Mouse (Mus musculus): Measurements from ENCODE around the gene Phlda3. TPM values are rescaled to one million over a fixed set of nuclear protein-coding genes. Genes with fewer than 3 reads are reported as not detected.

Gene Phlda3
- polyA plus RNA-seq, 1 experiment = 147 TPM

- H3K4me3 ChIP-seq (ENCODE audit: insufficient read depth, low read length) = peak overlapping the region; percentile 74
- TF ChIP-seq CTCF (IDR thresholded peaks at IDR 0.05; ENCODE audit: borderline replicate concordance, insufficient read depth, low read length) (no peak), POLR2A (IDR thresholded peaks at IDR 0.05; ENCODE audit: low read depth, low read length) (peak; percentile 46)
- peaks cover 23% of the 10 kb centered on the region for H3K4me1 ChIP-seq (ENCODE audit: control insufficient read depth, insufficient read depth, low read length)
- H3K27ac ChIP-seq (ENCODE audit: insufficient read depth, low read length) = peak overlapping the region; percentile 94
Observed at GRCm38 (mm10) chr1:135729821-135730220, 36.1 kb upstream of the Phlda3 start.

DNA sequence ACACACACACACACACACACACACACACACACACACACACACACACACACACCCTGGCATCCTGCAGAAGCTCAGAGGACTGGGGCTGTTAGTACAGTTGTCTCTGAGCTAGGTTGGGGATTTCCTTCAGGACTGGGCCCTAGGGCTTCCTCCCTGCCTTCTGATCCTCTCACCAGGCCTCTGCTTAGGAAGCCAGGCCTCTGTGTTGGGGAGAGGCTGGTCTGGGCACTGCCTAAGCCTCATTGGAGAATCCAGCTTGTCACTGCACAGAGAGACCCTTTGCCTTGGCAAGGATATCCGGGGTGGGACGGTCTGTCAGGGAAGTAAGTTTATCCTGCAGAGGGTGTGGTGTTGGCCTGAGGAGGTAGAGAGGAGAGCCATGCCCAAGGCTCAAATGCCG, 35.6 kb upstream of the Phlda3 start:
- Histone ChIP-seq H3K4me1 (ENCODE audit: control insufficient read depth, insufficient read depth, low read length) (peaks cover 27% of the 10 kb centered on the region), H3K4me3 (ENCODE audit: insufficient read depth, low read length) (peak overlapping the region; percentile 74), H3K27ac (ENCODE audit: insufficient read depth, low read length) (peak overlapping the region; percentile 94)
- TF ChIP-seq POLR2A (IDR thresholded peaks at IDR 0.05; ENCODE audit: low read depth, low read length) = no peak
- TF ChIP-seq CTCF (IDR thresholded peaks at IDR 0.05; ENCODE audit: borderline replicate concordance, insufficient read depth, low read length) = no peak

- peaks cover 31% of the 10 kb centered on the region for H3K4me1 ChIP-seq (ENCODE audit: control insufficient read depth, insufficient read depth, low read length)
- no peak for TF ChIP-seq CTCF (IDR thresholded peaks at IDR 0.05; ENCODE audit: borderline replicate concordance, insufficient read depth, low read length)
- peak; percentile 39; the same call in 1 of the 2 replicates for TF ChIP-seq POLR2A (IDR thresholded peaks at IDR 0.05; ENCODE audit: low read depth, low read length)
- H3K27ac ChIP-seq (ENCODE audit: insufficient read depth, low read length) = peak overlapping the region; percentile 94
- peak overlapping the region; percentile 74 for H3K4me3 ChIP-seq (ENCODE audit: insufficient read depth, low read length)
Observed at GRCm38 (mm10) chr1:135731393-135731792, 34.5 kb upstream of the Phlda3 start.

DNA sequence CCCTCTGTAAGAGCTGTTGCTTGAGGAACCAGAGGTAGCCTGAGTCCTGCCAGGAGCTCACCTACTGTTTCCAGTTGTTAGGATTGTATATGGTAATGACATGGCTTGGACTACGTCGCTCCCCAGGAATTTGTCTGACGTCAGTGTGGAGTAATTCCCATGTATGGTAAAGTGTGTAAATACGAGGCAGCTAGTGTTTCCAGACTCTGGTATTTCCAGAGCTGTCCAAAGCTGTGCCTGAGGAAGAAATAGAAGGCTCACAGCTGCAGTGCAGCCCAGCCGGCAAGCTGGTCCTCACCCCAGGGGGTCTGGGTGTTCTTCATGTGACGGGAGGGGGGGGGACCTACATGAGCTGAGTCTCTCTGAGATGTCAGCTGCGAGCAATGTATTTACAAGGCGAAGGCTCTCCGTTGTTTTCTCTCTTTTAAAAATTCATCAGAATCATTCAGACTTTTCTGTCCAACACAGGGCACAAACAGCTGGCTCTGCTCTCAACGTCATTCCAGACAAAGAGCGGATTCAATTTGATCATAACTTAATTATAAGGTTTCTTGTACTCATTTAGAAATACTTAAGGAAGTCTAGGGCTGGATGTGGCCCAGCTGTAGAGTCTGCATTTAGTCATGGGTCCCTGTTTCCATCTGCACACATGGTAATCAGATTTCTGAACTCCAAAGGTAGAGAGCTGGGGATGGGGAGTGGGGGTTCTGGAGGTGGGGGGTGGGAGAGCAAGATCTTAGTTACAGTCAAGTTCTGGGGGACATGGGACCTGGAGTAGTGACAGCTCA, 33.8 kb upstream of the Phlda3 start:
- H3K27ac ChIP-seq (ENCODE audit: insufficient read depth, low read length) = peak overlapping the region; percentile 94
- peaks cover 31% of the 10 kb centered on the region for H3K4me1 ChIP-seq (ENCODE audit: control insufficient read depth, insufficient read depth, low read length)
- TF ChIP-seq POLR2A (IDR thresholded peaks at IDR 0.05; ENCODE audit: low read depth, low read length) = peak; percentile 54; the same call in 1 of the 2 replicates
- TF ChIP-seq CTCF (IDR thresholded peaks at IDR 0.05; ENCODE audit: borderline replicate concordance, insufficient read depth, low read length) = no peak
- H3K4me3 ChIP-seq (ENCODE audit: insufficient read depth, low read length) = no peak overlapping the region

DNA sequence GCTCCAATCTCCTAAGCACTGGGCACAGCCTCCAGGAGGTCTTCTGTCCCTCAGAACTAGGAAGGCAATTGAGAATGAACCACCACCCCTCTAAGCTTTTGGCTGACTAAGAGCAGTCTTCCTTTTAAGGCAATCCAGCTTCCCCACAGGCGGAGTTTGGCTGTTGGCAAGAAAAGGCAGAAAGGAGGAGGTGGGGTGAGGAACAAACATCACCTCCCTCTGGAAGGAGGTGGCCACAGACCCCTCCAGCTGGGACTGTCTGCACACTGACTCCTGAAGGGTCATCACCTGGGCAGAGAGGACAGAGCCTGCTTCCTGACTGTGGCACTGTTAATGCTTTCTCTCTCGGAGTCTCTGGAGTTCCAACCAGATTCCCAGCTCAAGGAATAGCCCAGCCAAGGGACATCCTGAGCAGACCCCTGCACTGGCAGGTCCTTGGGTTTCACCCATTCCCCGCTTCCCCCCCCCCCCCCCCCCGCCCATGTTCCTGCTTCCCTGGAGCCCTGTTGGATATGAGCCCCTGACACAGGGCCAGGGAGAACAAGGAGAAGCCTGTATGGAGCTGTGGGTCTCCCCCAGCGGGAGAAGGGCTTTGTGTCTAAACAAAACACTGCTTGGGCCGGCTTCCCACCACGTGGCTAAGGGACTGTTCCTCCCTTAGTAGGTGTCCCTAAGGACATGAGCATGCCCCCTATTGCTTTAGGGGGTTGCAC, 31.5 kb upstream of the Phlda3 start:
- TF ChIP-seq POLR2A (IDR thresholded peaks at IDR 0.05; ENCODE audit: low read depth, low read length) (peak; percentile 63), CTCF (IDR thresholded peaks at IDR 0.05; ENCODE audit: borderline replicate concordance, insufficient read depth, low read length) (no peak)
- H3K4me3 ChIP-seq (ENCODE audit: insufficient read depth, low read length) = no peak overlapping the region
- peak overlapping the region; percentile 85 for H3K27ac ChIP-seq (ENCODE audit: insufficient read depth, low read length)
- peaks cover 43% of the 10 kb centered on the region for H3K4me1 ChIP-seq (ENCODE audit: control insufficient read depth, insufficient read depth, low read length)

DNA sequence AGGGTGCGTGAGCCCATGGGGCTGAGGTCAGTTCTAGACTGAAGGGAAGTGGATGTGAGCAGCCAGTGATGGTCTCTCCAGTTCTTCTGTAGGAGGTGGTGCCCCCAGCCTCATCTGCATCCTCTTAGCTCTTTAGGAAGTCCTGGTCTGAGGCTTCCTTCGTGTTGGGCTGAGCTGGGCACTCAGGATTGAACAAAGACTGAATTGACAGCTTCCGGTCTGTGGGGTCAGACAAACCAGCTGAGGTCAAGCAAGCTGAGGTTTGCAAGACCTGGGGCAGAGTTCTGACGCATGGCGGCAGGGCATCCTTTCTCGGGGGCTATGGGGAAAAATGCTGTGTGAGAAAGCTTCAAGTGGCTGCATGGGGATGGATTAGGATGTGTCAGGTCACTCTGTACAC, 30.5 kb upstream of the Phlda3 start:
- TF ChIP-seq CTCF (IDR thresholded peaks at IDR 0.05; ENCODE audit: borderline replicate concordance, insufficient read depth, low read length) = no peak
- no peak for TF ChIP-seq POLR2A (IDR thresholded peaks at IDR 0.05; ENCODE audit: low read depth, low read length)
- Histone ChIP-seq H3K4me1 (ENCODE audit: control insufficient read depth, insufficient read depth, low read length) (peaks cover 43% of the 10 kb centered on the region), H3K27ac (ENCODE audit: insufficient read depth, low read length) (no peak overlapping the region), H3K4me3 (ENCODE audit: insufficient read depth, low read length) (no peak overlapping the region)

DNA sequence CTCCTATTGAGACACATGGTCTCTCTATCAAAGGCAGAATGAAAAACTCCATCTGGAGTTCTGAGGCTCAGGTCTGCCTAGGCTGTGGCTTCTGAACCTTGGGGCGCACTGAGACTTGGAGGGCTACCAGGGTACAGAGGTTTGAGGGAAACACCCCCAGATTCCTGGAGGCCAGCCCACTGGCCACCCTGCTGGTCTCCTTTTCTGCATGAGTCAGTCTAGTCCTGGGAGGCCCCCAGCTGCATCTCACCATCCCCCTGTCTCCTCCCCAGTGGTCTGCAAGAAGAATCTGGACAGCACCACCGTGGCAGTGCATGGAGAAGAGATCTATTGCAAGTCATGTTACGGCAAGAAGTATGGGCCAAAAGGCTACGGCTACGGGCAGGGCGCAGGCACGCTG, 20.9 kb upstream of the Phlda3 start:
- H3K4me3 ChIP-seq (ENCODE audit: insufficient read depth, low read length) = no peak overlapping the region
- TF ChIP-seq POLR2A (IDR thresholded peaks at IDR 0.05; ENCODE audit: low read depth, low read length) = no peak
- no peak for TF ChIP-seq CTCF (IDR thresholded peaks at IDR 0.05; ENCODE audit: borderline replicate concordance, insufficient read depth, low read length)
- 0 out of 2 replicates have a peak overlapping the region, but pooled peaks have one; percentile 42 for H3K27ac ChIP-seq (ENCODE audit: insufficient read depth, low read length)
- peaks cover 17% of the 10 kb centered on the region for H3K4me1 ChIP-seq (ENCODE audit: control insufficient read depth, insufficient read depth, low read length)

DNA sequence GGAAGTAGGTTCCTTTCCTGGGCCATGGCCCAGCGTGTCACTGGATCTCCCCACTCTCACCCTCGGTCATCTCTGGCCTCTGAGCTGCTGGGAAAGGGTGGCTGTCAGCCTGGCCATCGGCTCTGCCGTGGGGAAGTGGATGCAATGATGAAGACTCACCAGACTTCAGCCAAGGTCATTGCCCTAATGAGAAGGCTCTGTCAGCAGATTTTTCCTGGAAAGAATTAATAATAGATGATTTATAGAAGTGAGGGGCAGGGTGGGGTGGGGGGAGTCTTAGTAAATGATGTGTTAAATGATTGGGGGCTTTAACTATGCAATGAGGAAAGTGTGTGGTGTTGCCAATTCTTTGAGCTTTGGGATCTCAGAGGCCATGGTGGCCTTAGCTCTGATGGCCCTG, 19.7 kb upstream of the Phlda3 start:
- TF ChIP-seq POLR2A (IDR thresholded peaks at IDR 0.05; ENCODE audit: low read depth, low read length) = no peak
- TF ChIP-seq CTCF (IDR thresholded peaks at IDR 0.05; ENCODE audit: borderline replicate concordance, insufficient read depth, low read length) = no peak
- no peak overlapping the region for H3K27ac ChIP-seq (ENCODE audit: insufficient read depth, low read length)
- H3K4me3 ChIP-seq (ENCODE audit: insufficient read depth, low read length) = no peak overlapping the region

DNA sequence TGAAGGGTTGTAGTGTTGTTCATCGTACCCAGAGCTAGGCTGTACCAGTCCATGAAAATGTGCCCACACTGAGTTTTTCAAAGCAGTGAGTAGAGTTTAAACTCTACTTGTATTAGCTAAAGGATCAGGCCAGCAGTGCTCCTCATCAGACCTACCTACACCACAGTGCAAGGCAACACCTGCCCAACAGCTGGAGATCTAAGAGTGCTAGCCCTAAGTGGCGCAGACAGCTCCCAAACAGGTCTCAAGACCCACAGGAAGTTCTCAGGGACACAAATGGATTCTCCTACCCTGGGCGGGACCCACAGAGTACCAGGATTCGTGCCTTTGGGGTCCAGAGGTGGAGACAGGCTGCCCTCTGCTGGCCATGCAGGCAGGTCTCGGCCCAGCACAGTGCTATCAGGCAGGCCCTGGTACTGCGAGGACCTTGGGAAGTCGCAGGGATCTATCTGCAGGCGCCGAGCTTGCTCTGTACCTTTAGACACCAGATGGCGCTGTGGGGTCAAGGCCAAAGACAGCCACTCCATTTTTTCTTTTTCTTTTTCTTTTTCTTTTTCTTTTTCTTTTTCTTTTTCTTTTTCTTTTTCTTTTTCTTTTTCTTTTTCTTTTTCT, 13.1 kb upstream of the Phlda3 start:
- TF ChIP-seq CTCF (IDR thresholded peaks at IDR 0.05; ENCODE audit: borderline replicate concordance, insufficient read depth, low read length) = peak; percentile 92
- no peak for TF ChIP-seq POLR2A (IDR thresholded peaks at IDR 0.05; ENCODE audit: low read depth, low read length)
- H3K27ac ChIP-seq (ENCODE audit: insufficient read depth, low read length) = no peak overlapping the region
- 0 out of 2 replicates have a peak, but pooled peaks cover 3% of the 10 kb centered on the region for H3K4me1 ChIP-seq (ENCODE audit: control insufficient read depth, insufficient read depth, low read length)
- no peak overlapping the region for H3K4me3 ChIP-seq (ENCODE audit: insufficient read depth, low read length)

More for the DNA sequence above, 19.7 kb upstream of the Phlda3 start:
- peaks cover 15% of the 10 kb centered on the region for H3K4me1 ChIP-seq (ENCODE audit: control insufficient read depth, insufficient read depth, low read length)
